ENCODE assay signal across 23 mouse cellular contexts in genomic region chr12:110276034-110276433, GRCm38 (mm10). TPM values are rescaled to one million over a fixed set of nuclear protein-coding genes. Genes with fewer than 3 reads are reported as not detected.
DNase-seq lines count a peak whose midpoint lies in the region; ATAC-seq and TF ChIP-seq lines count a peak whose summit lies in the region.
"Had no signal": no experiment of that assay in that cellular context is flagged by ENCODE, and none has a peak within 500 bp of the region (broad histone marks: within the 10 kb centered on the region; RNA-seq: fewer than 3 reads in every experiment).

No protein-coding gene starts in this region.

- DNase-seq in hindbrain, postnatal 0 days (ENCODE audit: low spot score), result no peak
- no peak for DNase-seq in hindbrain, embryonic 14.5 days (ENCODE audit: low spot score)
- DNase-seq in liver, adult 2 months (ENCODE audit: extremely low read depth, low read depth, low spot score), result no peak
- DNase-seq in testis, postnatal 10 days (ENCODE audit: low spot score), result no peak
- DNase-seq in embryo, embryonic 9.5 days (ENCODE audit: extremely low spot score), result no peak
- DNase-seq: cerebellum, adult 9-11 months; gastrocnemius, postnatal 25 days; kidney, postnatal 14 days; liver, embryonic 13.5 days; lung, postnatal 14 days; right cerebral cortex, postnatal 4 days; thymus, postnatal 14 days had no signal

- no peak overlapping the region for H3K27ac ChIP-seq in hindbrain, postnatal 0 days
- H3K27ac ChIP-seq in hindbrain, embryonic 14.5 days, result no peak overlapping the region
- H3K27ac ChIP-seq in liver, adult 2 months (replicated peaks; ENCODE audit: insufficient read depth, low read depth, low read length), result no peak overlapping the region
- no peak overlapping the region for H3K27ac ChIP-seq in liver, embryonic 12.5 days
- no peak overlapping the region for H3K27ac ChIP-seq in testis, adult 2 months (ENCODE audit: control insufficient read depth, insufficient read depth, low read depth, low read length)
- H3K27ac ChIP-seq: embryonic facial prominence, embryonic 12.5 days; forebrain, embryonic 13.5 days; limb, embryonic 10.5 days; liver, embryonic 13.5 days had no signal

- H3K4me1 ChIP-seq in hindbrain, postnatal 0 days (ENCODE audit: insufficient read depth, low read length), result no peaks in the 10 kb centered on the region
- no peaks in the 10 kb centered on the region; the same call in 1 of the 2 replicates for H3K4me1 ChIP-seq in hindbrain, embryonic 14.5 days (replicated peaks; ENCODE audit: control insufficient read depth, insufficient read depth, low read length)
- H3K4me1 ChIP-seq in liver, adult 2 months (ENCODE audit: control insufficient read depth, insufficient read depth, low read length), result no peaks in the 10 kb centered on the region; the same call in 1 of the 2 replicates
- no peaks in the 10 kb centered on the region for H3K4me1 ChIP-seq in liver, embryonic 12.5 days
- H3K4me1 ChIP-seq in testis, adult 2 months (ENCODE audit: control insufficient read depth, insufficient read depth, low read length), result peaks cover 11% of the 10 kb centered on the region
- H3K4me1 ChIP-seq: liver, embryonic 13.5 days had no signal

- ATAC-seq in hindbrain, postnatal 0 days, result no peak
- ATAC-seq in hindbrain, embryonic 14.5 days (ENCODE audit: low FRiP score), result no peak
- no peak for ATAC-seq in liver, embryonic 12.5 days
- ATAC-seq: forebrain, embryonic 13.5 days; midbrain, embryonic 16.5 days had no signal

- H3K36me3 ChIP-seq in hindbrain, postnatal 0 days (ENCODE audit: insufficient read depth, low read length), result no peaks in the 10 kb centered on the region
- H3K36me3 ChIP-seq in hindbrain, embryonic 14.5 days (replicated peaks; ENCODE audit: control insufficient read depth, insufficient read depth), result no peaks in the 10 kb centered on the region
- H3K36me3 ChIP-seq in liver, adult 2 months (ENCODE audit: control insufficient read depth, insufficient read depth, low read length), result no peaks in the 10 kb centered on the region
- no peaks in the 10 kb centered on the region for H3K36me3 ChIP-seq in liver, embryonic 12.5 days
- no peaks in the 10 kb centered on the region for H3K36me3 ChIP-seq in testis, adult 2 months (ENCODE audit: control insufficient read depth, insufficient read depth, low read length)
- H3K36me3 ChIP-seq: embryonic facial prominence, embryonic 12.5 days; limb, embryonic 10.5 days; liver, embryonic 13.5 days had no signal

- H3K4me2 ChIP-seq in hindbrain, postnatal 0 days (ENCODE audit: low read depth, low read length), result no peak overlapping the region
- H3K4me2 ChIP-seq in hindbrain, embryonic 14.5 days (replicated peaks), result no peak overlapping the region
- H3K4me2 ChIP-seq in liver, embryonic 12.5 days, result no peak overlapping the region
- H3K4me2 ChIP-seq: embryonic facial prominence, embryonic 12.5 days; liver, embryonic 13.5 days had no signal

- no peak overlapping the region for H3K9ac ChIP-seq in hindbrain, postnatal 0 days (replicated peaks; ENCODE audit: low read length)
- H3K9ac ChIP-seq in hindbrain, embryonic 14.5 days, result no peak overlapping the region
- H3K9ac ChIP-seq in liver, adult 2 months (ENCODE audit: low read depth, low read length), result no peak overlapping the region
- no peak overlapping the region for H3K9ac ChIP-seq in liver, embryonic 12.5 days
- H3K9ac ChIP-seq: embryonic facial prominence, embryonic 12.5 days; forebrain, embryonic 13.5 days; liver, embryonic 13.5 days had no signal

- H3K79me2 ChIP-seq in liver, adult 2 months (ENCODE audit: control insufficient read depth, insufficient read depth, low read length), result no peaks in the 10 kb centered on the region

- H3K27me3 ChIP-seq in hindbrain, postnatal 0 days (ENCODE audit: insufficient read depth, low read length), result peaks cover 62% of the 10 kb centered on the region
- H3K27me3 ChIP-seq in hindbrain, embryonic 14.5 days (ENCODE audit: control insufficient read depth, insufficient read depth, low read length), result peaks cover 67% of the 10 kb centered on the region
- peaks cover 12% of the 10 kb centered on the region; the same call in 1 of the 2 replicates for H3K27me3 ChIP-seq in liver, adult 2 months (ENCODE audit: control insufficient read depth, insufficient read depth, low read length)
- peaks cover 79% of the 10 kb centered on the region for H3K27me3 ChIP-seq in liver, embryonic 12.5 days (replicated peaks)
- peaks cover 6% of the 10 kb centered on the region; the same call in 1 of the 2 replicates for H3K27me3 ChIP-seq in testis, adult 2 months (ENCODE audit: control insufficient read depth, insufficient read depth, low read length)

- no peaks in the 10 kb centered on the region for H3K9me3 ChIP-seq in hindbrain, postnatal 0 days (ENCODE audit: low read length)
- no peaks in the 10 kb centered on the region for H3K9me3 ChIP-seq in hindbrain, embryonic 14.5 days (ENCODE audit: control insufficient read depth, low read length)
- no peaks in the 10 kb centered on the region for H3K9me3 ChIP-seq in liver, embryonic 12.5 days (replicated peaks)
- H3K9me3 ChIP-seq: embryonic facial prominence, embryonic 12.5 days; forebrain, embryonic 13.5 days; limb, embryonic 10.5 days; liver, embryonic 13.5 days had no signal

- WGBS in hindbrain, postnatal 0 days, result 64% methylated on average over 1 of the region's 1 CpGs
- 85% methylated on average over 1 of the region's 1 CpGs for WGBS in hindbrain, embryonic 14.5 days
- WGBS in liver, adult 2 months, result 86% methylated on average over 1 of the region's 1 CpGs
- WGBS in liver, embryonic 12.5 days (ENCODE audit: insufficient replicate concordance), result 56% methylated on average over 1 of the region's 1 CpGs

- peak; percentile 46 for TF ChIP-seq CTCF in hindbrain, postnatal 0 days (IDR thresholded peaks at IDR 0.05; ENCODE audit: low read depth)
- TF ChIP-seq CTCF in liver, adult 2 months (IDR thresholded peaks at IDR 0.05; ENCODE audit: low read depth, low read length), result peak; percentile 33; the same call in 1 of the 2 replicates
- peak; percentile 22; the same call in 1 of the 2 replicates for TF ChIP-seq CTCF in testis, adult 2 months (IDR thresholded peaks at IDR 0.05; ENCODE audit: control insufficient read depth, insufficient read depth, insufficient replicate concordance, low read depth, low read length)

- TF ChIP-seq POLR2A in liver, adult 2 months (IDR thresholded peaks at IDR 0.05; ENCODE audit: extremely low read depth, insufficient read depth, low read length), result no peak
- no peak for TF ChIP-seq POLR2A in testis, adult 2 months (IDR thresholded peaks at IDR 0.05; ENCODE audit: control insufficient read depth, low read depth, low read length)

- H3K4me3 ChIP-seq in hindbrain, postnatal 0 days (ENCODE audit: low read length), result no peak overlapping the region
- no peak overlapping the region for H3K4me3 ChIP-seq in hindbrain, embryonic 14.5 days (replicated peaks; ENCODE audit: low read length)
- H3K4me3 ChIP-seq in liver, adult 2 months (ENCODE audit: insufficient read depth, low read depth, low read length), result no peak overlapping the region
- H3K4me3 ChIP-seq in liver, embryonic 12.5 days, result no peak overlapping the region
- no peak overlapping the region for H3K4me3 ChIP-seq in testis, adult 2 months (ENCODE audit: control insufficient read depth, low read depth, low read length)
- H3K4me3 ChIP-seq: embryonic facial prominence, embryonic 12.5 days; erythroblast, embryonic 14.5 days; forebrain, embryonic 13.5 days; limb, embryonic 10.5 days; liver, embryonic 13.5 days had no signal

RNA-seq across cellular contexts. Expression of gene Dio3, which starts 2.8 kb away (rescaled TPM):
- 2.9 and 6.8 TPM in 2 replicates for total RNA-seq in hindbrain, postnatal 0 days (2014; rRNA removed)
- polyA plus RNA-seq in hindbrain, postnatal 0 days (2015; fragmentation: Nextera tagmentation; extraction: Ambion mirVana), result 0.98 and 1.2 TPM in 2 replicates
- polyA plus RNA-seq in hindbrain, embryonic 14.5 days (2014; fragmentation: Nextera tagmentation; extraction: Ambion mirVana), result 0.52 and 0.64 TPM in 2 replicates
- 0.09 and 0.40 TPM in 2 replicates for total RNA-seq in liver, adult 2 months (2014; rRNA removed)
- polyA plus RNA-seq in liver, adult 2 months (2012; rRNA removed), result 0.13 and 0.22 TPM in 2 replicates
- 0.13 and 0.41 TPM in 2 replicates for polyA plus RNA-seq in liver, embryonic 12.5 days (2016; fragmentation: Nextera tagmentation; extraction: Ambion mirVana)
- 0.21 and 0.51 TPM in 2 replicates for polyA plus RNA-seq in testis, adult 2 months (2012; rRNA removed)
- total RNA-seq: hematopoietic stem cell, adult 5-6 weeks; megakaryocyte-erythroid progenitor cell, adult 5-6 weeks; neutrophil, adult 5-6 weeks had no signal
- polyA plus RNA-seq: C2C12; erythroblast, embryonic 14.5 days had no signal
